Mouse (Mus musculus) small intestine, adult 2 months (tissue): ENCODE results near the gene Tex13b.

Experiments
- CTCF ChIP-seq: fragments of 200-500 bp; IDR thresholded peaks from 2 replicates; pipeline ENCODE4 v1.5.1; 2012; ENCODE audit warnings: low read depth, mild to moderate bottlenecking, control low read depth, inconsistent platforms, low read length, moderate library complexity, mixed read lengths; ENCODE audit not compliant: insufficient replicate concordance, insufficient read length; ENCODE audit errors: extremely low read depth
- POLR2A ChIP-seq: fragments of 200-500 bp; IDR thresholded peaks from 2 replicates; pipeline ENCODE4 v1.6.1; 2012; ENCODE audit warnings: low read depth, mild to moderate bottlenecking, control low read depth, inconsistent platforms, low read length, moderate library complexity

GRCm38 (mm10) chrX:140769794-140770193 is 43.4 kb downstream of the Tex13b start:
- no peak for TF ChIP-seq POLR2A
- TF ChIP-seq CTCF: no peak
